Mouse (Mus musculus) heart, embryonic 14.5 days (tissue): ENCODE data around the gene Necab3. TPM values are rescaled to one million over a fixed set of nuclear protein-coding genes. Genes with fewer than 3 reads are reported as not detected.
A peak's percentile ranks its signal among the peaks of the same experiment; 100 is the strongest.

Source experiments
- ATAC-seq: fragments of 200-750 bp; cut with Nextera tagmentation; 2 replicates; pipeline ENCODE4 v1.8.0; 2017; ENCODE audit warnings: low read depth, moderate TSS enrichment; ENCODE audit not compliant: insufficient number of reproducible peaks, insufficient read depth, low FRiP score
- H3K27ac ChIP-seq, 2 experiments: fragments of 200-500 bp in 1 of 2; fragments of 300-500 bp in 1 of 2; sonication (generic) in 1 of 2; replicated peaks in 1 of 2; 2 replicates each; pipeline ENCODE4 v1.5.1; 2012 to 2014; ENCODE audit warnings: low read depth in 2 of 2, low read length in 2 of 2, control low read depth in 1 of 2, mild to moderate bottlenecking in 1 of 2, mixed read lengths in 1 of 2; ENCODE audit not compliant: control insufficient read depth in 1 of 2, insufficient read depth in 1 of 2
- H3K27me3 ChIP-seq: fragments of 300-500 bp; sonication (generic); 2 replicates; pipeline ENCODE4 v1.6.1; 2014; ENCODE audit warnings: mild to moderate bottlenecking, low read length, control low read depth; ENCODE audit not compliant: control insufficient read depth, insufficient read depth
- H3K36me3 ChIP-seq: fragments of 300-500 bp; sonication (generic); 2 replicates; pipeline ENCODE4 v1.6.1; 2014; ENCODE audit warnings: mild to moderate bottlenecking, control low read depth, low read length, mixed read lengths; ENCODE audit not compliant: control insufficient read depth, insufficient read depth
- H3K4me1 ChIP-seq, 2 experiments: fragments of 200-500 bp in 1 of 2; fragments of 300-500 bp in 1 of 2; sonication (generic) in 1 of 2; 2 replicates each; pipeline ENCODE4 v1.6.1; 2012 to 2014; ENCODE audit warnings: low read length in 2 of 2, control low read depth in 1 of 2, mixed read lengths in 1 of 2; ENCODE audit not compliant: control insufficient read depth in 2 of 2, insufficient read depth in 2 of 2
- H3K4me2 ChIP-seq: fragments of 300-500 bp; sonication (generic); 2 replicates; pipeline ENCODE4 v1.6.1; 2014; ENCODE audit warnings: mild to moderate bottlenecking, low read length
- H3K4me3 ChIP-seq, 2 experiments: fragments of 200-500 bp in 1 of 2; fragments of 300-500 bp in 1 of 2; sonication (generic) in 1 of 2; 2 replicates each; pipeline ENCODE4 v1.5.1; 2012 to 2014; ENCODE audit warnings: low read length in 2 of 2, mild to moderate bottlenecking in 2 of 2, control low read depth in 1 of 2, low read depth in 1 of 2, moderate library complexity in 1 of 2; ENCODE audit not compliant: control insufficient read depth in 1 of 2, insufficient read depth in 1 of 2
- H3K9ac ChIP-seq: fragments of 300-500 bp; sonication (generic); 2 replicates; pipeline ENCODE4 v1.6.1; 2014; ENCODE audit warnings: mild to moderate bottlenecking, low read length
- H3K9me3 ChIP-seq: fragments of 300-500 bp; sonication (generic); 2 replicates; pipeline ENCODE4 v1.6.1; 2016; ENCODE audit warnings: low read length, control low read depth; ENCODE audit not compliant: control insufficient read depth
- WGBS: fragments of 180-500 bp; shearing (Covaris S2); extraction: QIAGEN DNeasy Blood & Tissue Kit; methylation state at CpG from one replicate; pipeline ENCODE4 v1.1.7; 2014; 5-methylcytosine and 5-hydroxymethylcytosine counted together
- polyA plus RNA-seq: library from polyadenylated mRNA; unstranded; fragments of >200 nt; fragmentation: Nextera tagmentation; extraction: Ambion mirVana; gene quantifications from 2 replicates; pipeline ENCODE4 v1.2.1, GENCODE M21; 2014

Necab3 gene
- polyA plus RNA-seq, 1 experiment from 2014 or later, result 1.9 TPM

GRCm38 (mm10) chr2:154571976-154572375 lies 13.3 kb upstream of the Necab3 start:
- Histone ChIP-seq H3K4me3 (no peak overlapping the region), H3K27ac (no peak overlapping the region), H3K9me3 (no peaks in the 10 kb centered on the region), H3K27me3 (no peaks in the 10 kb centered on the region), H3K4me2 (no peak overlapping the region), H3K36me3 (no peaks in the 10 kb centered on the region), H3K9ac (no peak overlapping the region), H3K4me1 (peaks cover 23 to 26% of the 10 kb centered on the region in 2 experiments)
- no peak for ATAC-seq
- WGBS, result 74% methylated on average over 8 of the region's 8 CpGs

GRCm38 (mm10) chr2:154571266-154571665 lies 12.6 kb upstream of the Necab3 start:
- Histone ChIP-seq H3K27me3 (no peaks in the 10 kb centered on the region), H3K4me1 (peaks cover 23 to 31% of the 10 kb centered on the region in 2 experiments), H3K4me2 (no peak overlapping the region), H3K36me3 (no peaks in the 10 kb centered on the region), H3K27ac (no peak overlapping the region), H3K4me3 (no peak overlapping the region), H3K9ac (no peak overlapping the region), H3K9me3 (no peaks in the 10 kb centered on the region)
- no peak for ATAC-seq
- 88% methylated on average over 4 of the region's 4 CpGs for WGBS

GRCm38 (mm10) chr2:154570666-154571065 lies 12.0 kb upstream of the Necab3 start:
- Histone ChIP-seq H3K9me3 (no peaks in the 10 kb centered on the region), H3K4me2 (peak overlapping the region; percentile 90), H3K27me3 (no peaks in the 10 kb centered on the region), H3K4me1 (peaks cover 23 to 36% of the 10 kb centered on the region in 2 experiments), H3K4me3 (no peak overlapping the region), H3K27ac (no peak overlapping the region; a peak in 1 of 4 replicates), H3K9ac (no peak overlapping the region), H3K36me3 (no peaks in the 10 kb centered on the region)
- WGBS, result 63% methylated on average over 4 of the region's 4 CpGs
- no peak for ATAC-seq

- no peaks in the 10 kb centered on the region for H3K36me3 ChIP-seq
- peaks cover 23 to 36% of the 10 kb centered on the region in 2 experiments for H3K4me1 ChIP-seq
- peak within 1 kb of the TSS; percentile 78 to 88 for H3K4me3 ChIP-seq
- no peaks in the 10 kb centered on the region for H3K9me3 ChIP-seq
- no peaks in the 10 kb centered on the region for H3K27me3 ChIP-seq
- peak; percentile 97 for ATAC-seq
- WGBS, result under 1% methylated on average over 43 of the region's 44 CpGs
- peak within 1 kb of the TSS; percentile 90 for H3K4me2 ChIP-seq
- peak within 1 kb of the TSS; percentile 80 for H3K9ac ChIP-seq
- H3K27ac ChIP-seq, result peak within 1 kb of the TSS; percentile 68 to 78
Observed at GRCm38 (mm10) chr2:154569836-154570286, 11.2 kb upstream of the Necab3 start, which contains the start of gene E2f1. E2f1 (minus strand) TSS chr2:154569892.

GRCm38 (mm10) chr2:154569071-154569748 lies 10.5 kb upstream of the Necab3 start:
- H3K4me2 ChIP-seq, result peak overlapping the region; percentile 90
- H3K4me1 ChIP-seq, result peaks cover 23 to 36% of the 10 kb centered on the region in 2 experiments
- H3K9ac ChIP-seq, result peak overlapping the region; percentile 80
- peak overlapping the region; percentile 78 to 88 for H3K4me3 ChIP-seq
- ATAC-seq, result peak; percentile 80
- peak overlapping the region; percentile 68 to 78 for H3K27ac ChIP-seq
- H3K36me3 ChIP-seq, result peaks cover 1% of the 10 kb centered on the region; the same call in 1 of the 2 replicates
- under 1% methylated on average over 64 of the region's 70 CpGs for WGBS
- no peaks in the 10 kb centered on the region for H3K9me3 ChIP-seq
- no peaks in the 10 kb centered on the region for H3K27me3 ChIP-seq

GRCm38 (mm10) chr2:154568329-154569070 lies 9.8 kb upstream of the Necab3 start:
- Histone ChIP-seq H3K4me1 (peaks cover 23 to 36% of the 10 kb centered on the region in 2 experiments), H3K4me2 (peak overlapping the region; percentile 90), H3K9me3 (no peaks in the 10 kb centered on the region), H3K36me3 (peaks cover 8% of the 10 kb centered on the region), H3K9ac (peak overlapping the region; percentile 80), H3K4me3 (peak overlapping the region; percentile 78 to 88), H3K27ac (peak overlapping the region; percentile 14 to 78), H3K27me3 (no peaks in the 10 kb centered on the region)
- ATAC-seq, result 0 out of 2 replicates have a peak, but pooled peaks have one; percentile 0
- 21% methylated on average over 10 of the region's 10 CpGs for WGBS

- H3K4me2 ChIP-seq, result peak overlapping the region; percentile 90
- no peaks in the 10 kb centered on the region for H3K9me3 ChIP-seq
- H3K4me3 ChIP-seq, result peak overlapping the region in 1 of 2 experiments; percentile 88; a peak in 2 of 4 replicates
- peaks cover 23 to 36% of the 10 kb centered on the region in 2 experiments for H3K4me1 ChIP-seq
- H3K27me3 ChIP-seq, result no peaks in the 10 kb centered on the region
- H3K9ac ChIP-seq, result peak overlapping the region; percentile 80; the same call in 1 of the 2 replicates
- peaks cover 15% of the 10 kb centered on the region for H3K36me3 ChIP-seq
- no peak for ATAC-seq
- peak overlapping the region in 1 of 2 experiments; percentile 78; a peak in 1 of 4 replicates for H3K27ac ChIP-seq
- WGBS, result 54% methylated on average over 2 of the region's 2 CpGs
Observed at GRCm38 (mm10) chr2:154567766-154568165, 9.1 kb upstream of the Necab3 start.
